Mouse (Mus musculus): ENCODE measurements around the gene Nol3. TPM values are rescaled to one million over a fixed set of nuclear protein-coding genes. Genes with fewer than 3 reads are reported as not detected.

Nol3 gene
- polyA plus RNA-seq, 1 experiment from 2014 or later, result 1.2 TPM

DNA sequence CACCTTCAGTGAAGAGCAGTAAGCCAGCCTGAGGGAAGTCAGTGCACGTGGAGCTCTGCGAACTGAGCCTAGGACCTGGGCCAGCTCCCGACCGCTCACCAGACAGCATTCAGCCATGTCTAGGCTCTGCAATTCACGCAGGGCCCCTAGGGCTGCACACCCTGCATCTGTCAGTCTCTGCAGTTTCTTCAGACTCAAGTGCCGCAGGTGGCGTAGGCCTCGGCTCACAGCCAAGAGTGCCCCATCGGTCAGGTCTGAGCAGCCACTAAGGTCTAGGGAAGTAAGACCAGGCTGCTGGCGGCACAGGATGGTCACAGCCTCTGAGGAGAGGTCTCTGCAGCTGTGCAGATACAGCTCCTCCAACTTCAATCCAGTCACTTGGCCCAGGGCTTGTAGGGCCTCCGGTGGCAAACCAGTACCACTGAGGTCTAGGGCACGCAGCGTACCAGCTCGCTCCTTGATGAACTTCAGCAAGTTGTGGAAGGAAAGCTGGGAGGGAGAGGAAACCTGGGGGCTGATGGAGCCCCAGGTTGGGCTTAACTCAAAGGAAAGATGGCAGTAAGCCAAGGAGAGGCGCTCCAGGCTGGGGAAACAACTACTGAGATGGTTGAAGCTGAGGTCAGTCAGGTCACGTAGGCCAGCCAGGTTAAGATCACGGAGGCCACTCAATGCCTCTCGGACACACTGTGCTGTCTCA lies 39.3 kb downstream of the Nol3 start:
- WGBS, result 88% methylated on average over 18 of the region's 18 CpGs
- Histone ChIP-seq H3K4me1 (ENCODE audit: insufficient read depth, low read length) (no peaks in the 10 kb centered on the region), H3K27ac (ENCODE audit: low read length) (no peak overlapping the region), H3K9ac (replicated peaks; ENCODE audit: low read length) (no peak overlapping the region), H3K27me3 (ENCODE audit: insufficient read depth, low read length) (no peaks in the 10 kb centered on the region), H3K9me3 (ENCODE audit: low read length) (no peaks in the 10 kb centered on the region), H3K4me2 (replicated peaks; ENCODE audit: low read depth, low read length) (no peak overlapping the region), H3K36me3 (ENCODE audit: insufficient read depth, low read length) (peaks cover 48% of the 10 kb centered on the region), H3K4me3 (ENCODE audit: low read length) (no peak overlapping the region)
- ATAC-seq (ENCODE audit: low FRiP score, low TSS enrichment), result no peak

DNA sequence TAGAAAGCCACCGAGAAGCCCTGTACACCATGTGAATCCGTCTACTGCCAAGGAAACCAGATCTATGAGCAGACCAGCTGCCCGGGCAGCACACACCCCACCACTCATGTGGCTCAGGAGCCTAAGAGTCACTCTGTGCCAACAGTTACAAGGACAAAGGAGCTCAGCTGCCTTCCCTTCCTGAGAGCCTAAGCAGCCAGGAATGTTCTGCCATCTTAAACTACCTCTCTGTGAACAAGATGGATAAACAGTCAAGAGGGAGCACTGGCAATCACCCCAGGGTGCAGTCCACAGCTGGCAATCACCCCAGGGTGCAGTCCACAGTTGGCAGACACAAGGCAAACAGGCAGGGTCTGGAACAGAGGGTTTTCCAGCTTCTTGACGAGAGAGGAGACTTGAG lies 42.0 kb downstream of the Nol3 start:
- H3K4me2 ChIP-seq (replicated peaks; ENCODE audit: low read depth, low read length), result no peak overlapping the region
- WGBS, result 87% methylated on average over 4 of the region's 4 CpGs
- H3K9me3 ChIP-seq (ENCODE audit: low read length), result no peaks in the 10 kb centered on the region
- H3K4me1 ChIP-seq (ENCODE audit: insufficient read depth, low read length), result no peaks in the 10 kb centered on the region
- no peaks in the 10 kb centered on the region for H3K27me3 ChIP-seq (ENCODE audit: insufficient read depth, low read length)
- H3K27ac ChIP-seq (ENCODE audit: low read length), result no peak overlapping the region
- no peak overlapping the region for H3K4me3 ChIP-seq (ENCODE audit: low read length)
- H3K36me3 ChIP-seq (ENCODE audit: insufficient read depth, low read length), result peaks cover 40% of the 10 kb centered on the region
- no peak overlapping the region for H3K9ac ChIP-seq (replicated peaks; ENCODE audit: low read length)
- no peak for ATAC-seq (ENCODE audit: low FRiP score, low TSS enrichment)

GRCm38 (mm10) chr8:105318662-105319190 lies 42.8 kb downstream of the Nol3 start:
- H3K36me3 ChIP-seq (ENCODE audit: insufficient read depth, low read length), result peaks cover 36% of the 10 kb centered on the region
- H3K27ac ChIP-seq (ENCODE audit: low read length), result no peak overlapping the region
- WGBS, result 83% methylated on average over 11 of the region's 11 CpGs
- no peaks in the 10 kb centered on the region for H3K27me3 ChIP-seq (ENCODE audit: insufficient read depth, low read length)
- H3K4me2 ChIP-seq (replicated peaks; ENCODE audit: low read depth, low read length), result no peak overlapping the region
- no peak for ATAC-seq (ENCODE audit: low FRiP score, low TSS enrichment)
- no peaks in the 10 kb centered on the region for H3K9me3 ChIP-seq (ENCODE audit: low read length)
- no peaks in the 10 kb centered on the region for H3K4me1 ChIP-seq (ENCODE audit: insufficient read depth, low read length)
- no peak overlapping the region for H3K4me3 ChIP-seq (ENCODE audit: low read length)
- no peak overlapping the region for H3K9ac ChIP-seq (replicated peaks; ENCODE audit: low read length)

DNA sequence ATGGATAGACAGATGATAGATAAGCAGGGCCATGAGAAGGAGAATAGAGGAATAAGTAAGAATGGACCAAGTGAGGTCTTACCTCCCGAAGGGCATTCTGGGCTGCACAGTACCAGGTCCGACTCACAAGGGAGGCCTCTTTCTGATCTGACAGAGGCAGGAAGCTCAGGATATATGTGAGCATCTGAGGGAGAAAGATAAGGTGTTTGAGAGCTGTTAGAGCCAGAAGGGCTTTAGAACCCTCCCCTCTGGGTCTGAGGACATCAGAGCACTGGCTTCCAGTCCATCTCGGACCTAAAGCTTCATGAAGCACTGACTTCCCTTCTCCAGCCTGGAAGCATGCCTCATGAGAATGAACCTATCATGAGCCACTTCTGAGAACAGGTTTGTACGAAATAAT lies 47.2 kb downstream of the Nol3 start:
- H3K4me1 ChIP-seq (ENCODE audit: insufficient read depth, low read length), result peaks cover 18% of the 10 kb centered on the region
- no peak overlapping the region for H3K27ac ChIP-seq (ENCODE audit: low read length)
- H3K4me3 ChIP-seq (ENCODE audit: low read length), result no peak overlapping the region
- H3K4me2 ChIP-seq (replicated peaks; ENCODE audit: low read depth, low read length), result no peak overlapping the region
- peaks cover 15% of the 10 kb centered on the region for H3K36me3 ChIP-seq (ENCODE audit: insufficient read depth, low read length)
- H3K27me3 ChIP-seq (ENCODE audit: insufficient read depth, low read length), result no peaks in the 10 kb centered on the region
- 84% methylated on average over 4 of the region's 4 CpGs for WGBS
- no peak overlapping the region for H3K9ac ChIP-seq (replicated peaks; ENCODE audit: low read length)
- ATAC-seq (ENCODE audit: low FRiP score, low TSS enrichment), result no peak
- H3K9me3 ChIP-seq (ENCODE audit: low read length), result no peaks in the 10 kb centered on the region

DNA sequence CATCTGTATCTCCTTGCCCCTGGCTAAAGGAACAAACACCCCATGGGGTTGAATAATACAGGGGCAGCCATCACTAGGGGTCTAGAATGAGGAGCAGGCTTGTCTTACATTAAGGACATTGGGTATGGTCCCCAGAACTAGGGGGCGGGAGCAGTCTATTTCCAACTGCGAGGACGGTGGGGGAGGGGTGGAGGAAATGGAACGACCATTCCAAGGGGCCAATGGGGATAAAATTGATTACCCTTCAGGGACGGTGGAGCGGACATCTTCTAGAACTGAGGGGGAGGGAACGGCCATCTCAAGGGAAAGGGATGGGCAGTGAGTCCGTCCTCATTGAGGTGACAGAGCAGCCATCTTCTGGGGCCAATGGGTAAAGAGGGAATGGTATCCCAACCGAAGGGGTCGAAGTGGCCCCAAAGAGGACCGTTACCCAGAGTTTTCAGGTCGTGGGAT lies 49.7 kb downstream of the Nol3 start:
- WGBS, result 1% methylated on average over 12 of the region's 12 CpGs
- H3K27ac ChIP-seq (ENCODE audit: low read length), result peak overlapping the region; percentile 71
- no peaks in the 10 kb centered on the region for H3K27me3 ChIP-seq (ENCODE audit: insufficient read depth, low read length)
- peak; percentile 69 for ATAC-seq (ENCODE audit: low FRiP score, low TSS enrichment)
- H3K9me3 ChIP-seq (ENCODE audit: low read length), result no peaks in the 10 kb centered on the region
- H3K4me3 ChIP-seq (ENCODE audit: low read length), result peak overlapping the region; percentile 94
- peaks cover 18% of the 10 kb centered on the region for H3K4me1 ChIP-seq (ENCODE audit: insufficient read depth, low read length)
- H3K9ac ChIP-seq (replicated peaks; ENCODE audit: low read length), result peak overlapping the region; percentile 90
- H3K36me3 ChIP-seq (ENCODE audit: insufficient read depth, low read length), result peaks cover 37% of the 10 kb centered on the region
- H3K4me2 ChIP-seq (replicated peaks; ENCODE audit: low read depth, low read length), result peak overlapping the region; percentile 79

- WGBS, result under 1% methylated on average over 36 of the region's 36 CpGs
- peak within 1 kb of the TSS; percentile 92 for H3K27ac ChIP-seq (ENCODE audit: low read length)
These were observed 50.3 kb downstream of the Nol3 start, which contains the start of the genes Lrrc29 and Tmem208 for GRCm38 (mm10) chr8:105326141-105326672. TSS of gene Lrrc29 (minus strand) at chr8:105326278. TSS of gene Tmem208 (plus strand) at chr8:105326354.

DNA sequence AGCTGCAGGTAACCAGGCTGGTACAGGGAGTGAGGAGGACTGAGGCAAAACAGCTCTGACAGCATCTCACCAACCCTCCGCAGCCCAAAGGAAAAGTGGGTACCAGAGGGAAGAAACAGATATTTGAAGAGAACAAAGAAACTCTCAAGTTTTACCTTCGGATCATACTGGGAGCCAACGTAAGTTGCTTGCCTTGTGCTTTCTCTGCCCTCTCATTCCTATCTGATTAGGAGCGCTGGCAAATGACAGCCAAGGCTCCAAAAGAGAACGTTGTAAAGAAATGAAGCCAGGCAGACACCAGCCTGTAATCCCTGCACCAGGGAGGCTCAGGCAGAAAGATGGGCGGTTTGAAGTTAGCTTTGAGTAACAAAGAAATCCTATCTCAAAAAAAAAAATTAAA lies 51.0 kb downstream of the Nol3 start:
- Histone ChIP-seq H3K4me2 (replicated peaks; ENCODE audit: low read depth, low read length) (peak overlapping the region; percentile 93), H3K36me3 (ENCODE audit: insufficient read depth, low read length) (peaks cover 49% of the 10 kb centered on the region)
- WGBS, result 37% methylated on average over 6 of the region's 6 CpGs

More at GRCm38 (mm10) chr8:105326141-105326672, 50.3 kb downstream of the Nol3 start, which contains the start of the genes Lrrc29 and Tmem208:
- no peaks in the 10 kb centered on the region for H3K27me3 ChIP-seq (ENCODE audit: insufficient read depth, low read length)
- peak within 1 kb of the TSS; percentile 94 for H3K4me3 ChIP-seq (ENCODE audit: low read length)
- H3K9ac ChIP-seq (replicated peaks; ENCODE audit: low read length), result peak within 1 kb of the TSS; percentile 90
- H3K36me3 ChIP-seq (ENCODE audit: insufficient read depth, low read length), result peaks cover 42% of the 10 kb centered on the region
- ATAC-seq (ENCODE audit: low FRiP score, low TSS enrichment), result peak; percentile 92
- H3K4me1 ChIP-seq (ENCODE audit: insufficient read depth, low read length), result peaks cover 18% of the 10 kb centered on the region
- peak within 1 kb of the TSS; percentile 93 for H3K4me2 ChIP-seq (replicated peaks; ENCODE audit: low read depth, low read length)
- H3K9me3 ChIP-seq (ENCODE audit: low read length), result no peaks in the 10 kb centered on the region

DNA sequence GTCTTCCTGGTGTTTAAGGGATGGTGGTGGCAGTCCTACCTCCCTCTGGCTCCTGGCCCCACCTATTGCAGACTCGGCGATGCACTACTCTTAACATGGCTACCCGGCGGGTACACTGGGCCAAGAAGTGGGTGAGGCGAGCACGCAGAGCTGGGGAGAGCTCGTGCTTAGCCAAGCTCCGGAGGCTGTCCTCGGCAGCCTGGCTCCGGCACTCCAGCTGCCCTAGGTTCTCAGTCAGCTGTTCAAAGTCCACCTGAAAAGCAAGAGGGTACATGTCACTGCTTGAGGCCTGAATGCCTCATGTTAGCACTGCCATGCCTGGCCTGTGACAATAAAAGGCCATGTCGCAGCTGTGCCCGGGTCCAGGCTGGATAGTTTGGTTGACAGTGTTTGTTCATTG lies 54.4 kb downstream of the Nol3 start:
- Histone ChIP-seq H3K4me1 (ENCODE audit: insufficient read depth, low read length) (peaks cover 12% of the 10 kb centered on the region), H3K27ac (ENCODE audit: low read length) (no peak overlapping the region), H3K9me3 (ENCODE audit: low read length) (no peaks in the 10 kb centered on the region), H3K4me2 (replicated peaks; ENCODE audit: low read depth, low read length) (no peak overlapping the region), H3K27me3 (ENCODE audit: insufficient read depth, low read length) (no peaks in the 10 kb centered on the region), H3K4me3 (ENCODE audit: low read length) (no peak overlapping the region), H3K9ac (replicated peaks; ENCODE audit: low read length) (no peak overlapping the region), H3K36me3 (ENCODE audit: insufficient read depth, low read length) (peaks cover 63% of the 10 kb centered on the region)
- no peak for ATAC-seq (ENCODE audit: low FRiP score, low TSS enrichment)
- whole genome bisulfite sequencing, result 94% methylated on average over 12 of the region's 12 CpGs

More for the DNA sequence above, 51.0 kb downstream of the Nol3 start:
- peak overlapping the region; percentile 94 for H3K4me3 ChIP-seq (ENCODE audit: low read length)
- H3K27me3 ChIP-seq (ENCODE audit: insufficient read depth, low read length), result no peaks in the 10 kb centered on the region
- peak overlapping the region; percentile 90 for H3K9ac ChIP-seq (replicated peaks; ENCODE audit: low read length)
- no peak for ATAC-seq (ENCODE audit: low FRiP score, low TSS enrichment)
- H3K4me1 ChIP-seq (ENCODE audit: insufficient read depth, low read length), result peaks cover 18% of the 10 kb centered on the region
- H3K27ac ChIP-seq (ENCODE audit: low read length), result peak overlapping the region; percentile 92
- H3K9me3 ChIP-seq (ENCODE audit: low read length), result no peaks in the 10 kb centered on the region

GRCm38 (mm10) chr8:105331469-105331868 lies 55.5 kb downstream of the Nol3 start:
- no peak for ATAC-seq (ENCODE audit: low FRiP score, low TSS enrichment)
- Histone ChIP-seq H3K36me3 (ENCODE audit: insufficient read depth, low read length) (peaks cover 75% of the 10 kb centered on the region), H3K27me3 (ENCODE audit: insufficient read depth, low read length) (no peaks in the 10 kb centered on the region), H3K4me3 (ENCODE audit: low read length) (no peak overlapping the region), H3K4me1 (ENCODE audit: insufficient read depth, low read length) (peaks cover 9% of the 10 kb centered on the region), H3K9ac (replicated peaks; ENCODE audit: low read length) (no peak overlapping the region), H3K9me3 (ENCODE audit: low read length) (no peaks in the 10 kb centered on the region), H3K27ac (ENCODE audit: low read length) (no peak overlapping the region), H3K4me2 (replicated peaks; ENCODE audit: low read depth, low read length) (no peak overlapping the region)
- WGBS, result 92% methylated on average over 22 of the region's 22 CpGs
